Mouse (Mus musculus) lung, embryonic 15.5 days (tissue): ENCODE measurements around the gene BC024978. TPM values are rescaled to one million over a fixed set of nuclear protein-coding genes. Genes with fewer than 3 reads are reported as not detected.
A peak's percentile ranks its signal among the peaks of the same experiment; 100 is the strongest.

Source experiments
- ATAC-seq: fragments of 200-750 bp; cut with Nextera tagmentation; 2 replicates; pipeline ENCODE4 v1.8.0; 2017; ENCODE audit warnings: moderate number of reproducible peaks, borderline replicate concordance; ENCODE audit not compliant: low FRiP score, low TSS enrichment; ENCODE audit errors: extremely low read depth
- H3K27ac ChIP-seq: fragments of 300-500 bp; sonication (generic); 2 replicates; pipeline ENCODE4 v1.5.1; 2015; ENCODE audit warnings: moderate library complexity, mild to moderate bottlenecking, inconsistent platforms
- H3K27me3 ChIP-seq: fragments of 300-500 bp; sonication (generic); 2 replicates; pipeline ENCODE4 v1.6.1; 2015; ENCODE audit warnings: inconsistent platforms
- H3K36me3 ChIP-seq: fragments of 300-500 bp; sonication (generic); 2 replicates; pipeline ENCODE4 v1.6.1; 2015; ENCODE audit warnings: inconsistent platforms
- H3K4me1 ChIP-seq: fragments of 300-500 bp; sonication (generic); 2 replicates; pipeline ENCODE4 v1.6.1; 2015; ENCODE audit warnings: inconsistent platforms
- H3K4me2 ChIP-seq: fragments of 300-500 bp; sonication (generic); 2 replicates; pipeline ENCODE4 v1.6.1; 2015; ENCODE audit warnings: inconsistent platforms, mild to moderate bottlenecking, moderate library complexity
- H3K4me3 ChIP-seq: fragments of 300-500 bp; sonication (generic); 2 replicates; pipeline ENCODE4 v1.5.1; 2015; ENCODE audit warnings: mild to moderate bottlenecking, inconsistent platforms
- H3K9ac ChIP-seq: fragments of 300-500 bp; sonication (generic); 2 replicates; pipeline ENCODE4 v1.6.1; 2015; ENCODE audit warnings: inconsistent platforms
- H3K9me3 ChIP-seq: fragments of 300-500 bp; sonication (generic); 2 replicates; pipeline ENCODE4 v1.6.1; 2016; ENCODE audit warnings: inconsistent platforms
- WGBS: fragments of 180-500 bp; shearing (Covaris S2); methylation state at CpG from one replicate; pipeline ENCODE4 v1.1.7; 2015; 5-methylcytosine and 5-hydroxymethylcytosine counted together
- polyA plus RNA-seq: library from polyadenylated mRNA; unstranded; fragments of >200 nt; fragmentation: Nextera tagmentation; extraction: Ambion mirVana; gene quantifications from 2 replicates; pipeline ENCODE4 v1.2.1, GENCODE M21; 2015

The BC024978 gene
- polyA plus RNA-seq, 1 experiment from 2014 or later, result 3.4 TPM

DNA sequence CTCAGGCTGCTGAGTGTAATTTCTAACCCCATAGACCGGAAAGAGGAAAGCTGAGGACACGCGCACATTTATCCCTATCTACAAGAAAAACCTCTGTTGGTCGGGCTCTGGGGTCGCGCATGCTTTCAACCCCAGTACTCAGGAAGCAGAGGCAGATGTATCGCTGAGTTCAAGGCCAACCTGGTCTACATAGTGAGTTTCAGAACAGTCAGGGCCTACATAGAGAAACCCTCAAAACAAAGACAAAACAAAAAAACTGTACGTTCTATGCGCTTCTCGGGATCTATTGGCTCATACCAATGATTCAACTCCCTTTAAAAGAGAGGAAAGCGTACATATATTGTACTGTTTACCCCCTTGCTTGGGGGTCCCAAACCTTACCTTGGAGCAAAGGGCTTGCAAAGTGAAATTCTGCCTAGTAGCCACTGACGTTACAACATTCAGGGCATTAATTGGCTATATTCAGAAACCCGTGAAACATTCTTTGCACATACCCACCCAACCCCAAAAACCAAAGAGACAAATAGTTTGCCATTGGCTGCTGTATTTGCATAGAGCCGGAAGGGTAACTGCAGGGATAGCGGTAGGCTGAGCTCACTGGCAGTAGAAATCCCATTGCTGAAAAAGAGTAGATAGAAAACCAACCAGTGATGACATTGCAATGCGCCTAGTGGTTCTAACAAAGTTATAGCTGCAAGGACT, 16.2 kb upstream of the BC024978 start:
- peak overlapping the region; percentile 82 for H3K4me3 ChIP-seq
- peak overlapping the region; percentile 98 for H3K27ac ChIP-seq
- H3K9me3 ChIP-seq, result no peaks in the 10 kb centered on the region
- 33% methylated on average over 16 of the region's 16 CpGs for WGBS
- ATAC-seq, result no peak
- peak overlapping the region; percentile 58 for H3K4me2 ChIP-seq
- peaks cover 25% of the 10 kb centered on the region for H3K4me1 ChIP-seq
- 0 out of 2 replicates have a peak overlapping the region, but pooled peaks have one; percentile 12 for H3K9ac ChIP-seq
- peaks cover 18% of the 10 kb centered on the region for H3K36me3 ChIP-seq
- no peaks in the 10 kb centered on the region for H3K27me3 ChIP-seq

DNA sequence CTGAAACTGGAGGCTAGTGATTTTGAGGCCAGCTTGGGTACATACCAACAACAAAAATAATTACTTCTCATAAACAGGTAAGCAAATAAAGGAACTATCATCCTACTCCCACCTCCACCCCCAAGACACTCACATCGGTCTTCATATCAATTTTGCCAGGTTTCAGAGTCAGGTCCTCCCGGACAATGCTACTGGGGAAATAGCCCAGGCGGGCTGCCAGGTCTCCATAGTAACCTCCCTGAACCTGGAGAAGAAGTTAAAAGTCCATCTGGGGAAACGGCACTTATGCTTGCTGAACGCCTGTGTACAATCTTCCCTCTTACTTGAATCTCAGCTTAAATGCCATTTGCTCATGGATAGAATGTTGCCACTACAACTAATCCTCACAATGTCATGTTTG, 15.5 kb upstream of the BC024978 start:
- H3K4me2 ChIP-seq, result peak overlapping the region; percentile 58
- H3K9me3 ChIP-seq, result no peaks in the 10 kb centered on the region
- H3K36me3 ChIP-seq, result peaks cover 18% of the 10 kb centered on the region
- no peak for ATAC-seq
- 43% methylated on average over 5 of the region's 5 CpGs for WGBS
- peak overlapping the region; percentile 98 for H3K27ac ChIP-seq
- H3K27me3 ChIP-seq, result no peaks in the 10 kb centered on the region
- H3K4me3 ChIP-seq, result peak overlapping the region; percentile 82
- H3K9ac ChIP-seq, result 0 out of 2 replicates have a peak overlapping the region, but pooled peaks have one; percentile 0
- H3K4me1 ChIP-seq, result peaks cover 25% of the 10 kb centered on the region

DNA sequence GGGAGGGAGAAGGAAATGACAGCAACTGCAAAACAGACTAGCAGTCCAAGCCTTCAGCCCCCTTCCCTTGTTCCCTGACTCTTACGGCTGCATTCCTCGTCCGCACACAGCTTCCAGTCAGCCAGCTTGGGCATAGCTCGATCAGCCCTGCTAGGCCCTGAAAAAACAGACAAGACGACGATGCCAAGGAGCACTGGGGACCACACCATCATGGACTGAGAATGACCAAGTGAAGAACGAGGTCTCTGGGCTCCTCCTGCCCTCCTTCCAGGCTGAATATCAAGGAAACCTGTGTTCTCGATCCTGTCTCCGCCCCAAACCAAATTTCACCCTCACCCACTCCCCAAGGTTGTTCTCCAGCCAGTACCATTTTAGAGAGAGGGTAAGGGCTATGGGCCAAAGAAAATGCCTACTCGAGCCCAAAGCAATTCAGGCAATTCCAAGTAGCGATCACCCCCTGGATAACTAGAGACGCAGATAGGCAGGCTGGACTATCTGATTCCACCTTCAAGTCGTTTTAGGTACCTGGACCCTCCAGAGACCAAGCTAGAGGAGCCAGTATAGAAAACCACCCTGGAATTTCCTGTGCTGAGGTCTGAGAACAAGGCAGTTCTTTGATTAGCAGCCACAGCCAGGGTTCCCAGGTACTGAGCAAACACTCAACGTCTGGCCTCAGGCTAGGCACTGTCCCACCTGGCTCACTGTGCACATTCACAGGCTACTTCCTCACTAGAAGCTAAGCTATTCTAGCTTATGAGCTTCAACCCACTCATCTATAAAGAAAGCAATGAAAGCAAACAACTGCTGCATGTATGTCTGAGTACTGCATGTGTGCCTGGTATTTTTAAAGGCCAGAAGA, 14.5 kb upstream of the BC024978 start, which contains the start of the genes Gm21983 and Mia:
Gene Gm21983 (minus strand): TSS at position 250 of the 859 bp plus-strand sequence.
Gene Mia (minus strand): TSS at position 321 of the 859 bp plus-strand sequence.
- Histone ChIP-seq H3K27me3 (no peaks in the 10 kb centered on the region), H3K4me3 (peak within 1 kb of the TSS; percentile 82), H3K9ac (peak within 1 kb of the TSS; percentile 35), H3K36me3 (peaks cover 26% of the 10 kb centered on the region), H3K4me2 (peak within 1 kb of the TSS; percentile 58), H3K27ac (peak within 1 kb of the TSS; percentile 98), H3K9me3 (no peaks in the 10 kb centered on the region), H3K4me1 (peaks cover 25% of the 10 kb centered on the region)
- ATAC-seq, result 0 out of 2 replicates have a peak, but pooled peaks have one; percentile 5
- 47% methylated on average over 14 of the region's 14 CpGs for WGBS

DNA sequence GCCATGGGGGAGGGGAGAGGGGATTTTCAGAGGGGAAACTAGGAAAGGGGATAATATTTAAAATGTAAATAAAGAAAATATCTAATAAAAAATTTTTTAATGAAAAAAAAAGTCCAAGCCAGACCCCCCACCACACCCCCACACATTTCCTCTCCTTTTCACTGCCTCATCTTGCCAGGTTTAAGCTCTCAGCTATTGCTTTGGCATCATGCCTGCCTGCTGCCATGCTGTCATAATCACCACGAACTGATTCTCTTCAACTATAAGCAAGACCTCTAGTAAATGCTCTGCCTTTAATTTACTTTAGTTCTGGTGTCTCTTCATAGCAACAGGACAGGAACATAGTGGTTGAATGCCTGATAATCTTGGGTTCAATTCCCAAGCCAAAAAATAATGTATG, 13.1 kb upstream of the BC024978 start:
- Histone ChIP-seq H3K4me3 (no peak overlapping the region), H3K27me3 (no peaks in the 10 kb centered on the region), H3K36me3 (peaks cover 40% of the 10 kb centered on the region), H3K27ac (peak overlapping the region; percentile 98), H3K4me1 (peaks cover 24% of the 10 kb centered on the region), H3K4me2 (no peak overlapping the region), H3K9ac (no peak overlapping the region), H3K9me3 (no peaks in the 10 kb centered on the region)
- ATAC-seq, result no peak
- WGBS, result 57% methylated on average over 1 of the region's 1 CpGs

DNA sequence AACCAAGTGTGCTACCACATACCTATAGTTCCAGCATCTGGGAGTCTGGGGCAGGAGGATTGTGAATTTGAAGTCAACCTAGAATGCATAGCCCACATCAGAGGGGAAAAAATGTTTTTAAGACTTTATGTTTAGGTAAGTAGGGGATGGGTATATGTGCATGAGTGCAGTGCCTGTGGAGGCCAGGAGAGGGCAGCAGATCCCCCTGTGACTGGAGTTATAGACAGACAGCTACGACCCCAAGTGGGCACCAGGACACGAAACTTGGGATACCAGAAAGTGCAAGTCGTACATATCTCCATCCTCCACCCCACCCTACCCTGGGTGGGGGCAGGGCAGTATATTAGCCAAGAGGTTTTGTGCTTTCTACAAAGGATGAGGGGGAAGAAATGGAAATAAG, 10.6 kb upstream of the BC024978 start:
- no peak overlapping the region for H3K4me2 ChIP-seq
- peaks cover 65% of the 10 kb centered on the region for H3K36me3 ChIP-seq
- no peak overlapping the region for H3K9ac ChIP-seq
- ATAC-seq, result no peak
- WGBS, result 68% methylated on average over 3 of the region's 3 CpGs
- H3K27ac ChIP-seq, result no peak overlapping the region
- no peaks in the 10 kb centered on the region for H3K27me3 ChIP-seq
- H3K4me3 ChIP-seq, result no peak overlapping the region
- peaks cover 10% of the 10 kb centered on the region; the same call in 1 of the 2 replicates for H3K4me1 ChIP-seq
- no peaks in the 10 kb centered on the region for H3K9me3 ChIP-seq

DNA sequence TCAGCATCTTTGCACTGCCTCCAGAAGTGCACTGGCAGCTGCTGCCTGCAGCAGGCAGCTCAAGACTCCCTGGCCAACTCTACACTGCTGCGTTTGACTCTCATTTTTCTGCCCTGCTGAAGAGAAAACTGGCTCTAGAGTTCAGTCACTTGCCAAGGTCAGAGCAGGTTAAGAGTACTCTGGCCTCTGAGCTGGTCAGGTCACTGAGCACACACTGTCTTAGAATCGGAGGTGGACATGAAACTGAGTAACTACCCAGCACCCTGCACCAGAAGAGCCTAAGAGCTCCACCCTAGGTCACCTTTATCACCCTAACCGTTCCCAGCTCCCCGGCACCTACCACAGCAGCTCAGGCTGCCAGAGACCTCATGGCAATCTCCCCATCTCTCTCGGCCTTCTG, 9.6 kb upstream of the BC024978 start:
- H3K4me3 ChIP-seq, result no peak overlapping the region
- H3K4me1 ChIP-seq, result 0 out of 2 replicates have a peak, but pooled peaks cover 1% of the 10 kb centered on the region
- peaks cover 75% of the 10 kb centered on the region for H3K36me3 ChIP-seq
- no peak overlapping the region for H3K4me2 ChIP-seq
- 91% methylated on average over 5 of the region's 5 CpGs for WGBS
- H3K27ac ChIP-seq, result no peak overlapping the region
- H3K27me3 ChIP-seq, result no peaks in the 10 kb centered on the region
- no peaks in the 10 kb centered on the region for H3K9me3 ChIP-seq
- H3K9ac ChIP-seq, result no peak overlapping the region
- ATAC-seq, result no peak

DNA sequence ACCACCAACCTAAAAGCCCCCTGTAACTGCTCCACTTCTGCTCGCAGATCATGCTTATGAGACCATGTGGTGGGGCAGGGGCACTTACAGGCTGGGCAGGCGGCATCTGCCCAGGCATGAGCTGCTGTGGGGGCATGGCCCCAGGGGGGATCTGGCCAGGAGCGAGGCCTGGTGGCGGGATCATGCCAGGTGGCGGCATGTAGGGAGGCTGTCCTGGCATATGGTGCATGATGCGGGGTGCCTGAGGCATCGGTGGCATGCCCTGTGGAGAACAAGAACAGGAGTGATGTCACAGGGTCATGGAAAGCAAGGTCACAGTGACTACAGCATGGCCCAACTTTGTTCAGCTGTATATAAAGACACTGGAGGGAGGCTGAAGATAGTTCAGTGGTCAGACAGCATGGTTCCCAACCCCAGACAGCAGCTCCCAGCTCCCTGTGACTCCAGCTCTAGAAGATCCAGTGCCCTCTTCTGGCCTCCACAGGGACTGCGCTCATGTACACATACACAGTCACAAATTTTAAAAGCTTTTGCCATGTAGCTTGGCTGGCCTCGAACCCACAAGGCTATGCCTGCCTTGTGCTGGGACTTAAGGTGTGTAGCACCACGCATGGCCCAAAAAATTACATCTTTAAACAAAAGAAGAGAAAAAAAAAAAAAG, 6.2 kb upstream of the BC024978 start:
- no peak overlapping the region for H3K4me2 ChIP-seq
- peaks cover 96% of the 10 kb centered on the region for H3K36me3 ChIP-seq
- peaks cover 7% of the 10 kb centered on the region for H3K4me1 ChIP-seq
- no peak overlapping the region for H3K9ac ChIP-seq
- no peak overlapping the region for H3K4me3 ChIP-seq
- WGBS, result 93% methylated on average over 10 of the region's 10 CpGs
- H3K27me3 ChIP-seq, result no peaks in the 10 kb centered on the region
- H3K27ac ChIP-seq, result no peak overlapping the region
- H3K9me3 ChIP-seq, result no peaks in the 10 kb centered on the region
- ATAC-seq, result no peak

DNA sequence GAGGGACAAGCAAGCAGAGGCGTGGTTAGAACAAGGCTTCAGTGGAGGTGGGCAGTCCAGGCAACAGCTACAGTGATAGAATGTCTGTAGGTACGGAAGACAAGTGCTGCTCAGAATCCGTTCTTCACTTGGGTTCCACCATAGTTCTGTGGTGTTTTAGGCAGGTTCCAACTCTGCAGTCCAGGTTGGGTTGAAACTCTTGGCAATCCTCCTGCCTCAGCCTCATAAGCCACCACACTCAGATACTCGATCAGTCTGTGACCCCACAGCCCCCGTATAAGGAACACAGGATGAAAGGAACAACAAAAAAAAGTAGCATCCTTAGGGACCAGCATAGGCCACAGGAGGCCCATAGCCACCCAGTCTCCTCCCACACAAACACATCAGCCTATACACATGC, 3.1 kb upstream of the BC024978 start:
- ATAC-seq, result no peak
- H3K36me3 ChIP-seq, result peaks cover 66% of the 10 kb centered on the region
- H3K9me3 ChIP-seq, result no peaks in the 10 kb centered on the region
- 89% methylated on average over 5 of the region's 5 CpGs for WGBS
- no peak overlapping the region for H3K27ac ChIP-seq
- H3K4me1 ChIP-seq, result peaks cover 16% of the 10 kb centered on the region
- H3K4me2 ChIP-seq, result no peak overlapping the region
- H3K9ac ChIP-seq, result no peak overlapping the region
- no peak overlapping the region for H3K4me3 ChIP-seq
- H3K27me3 ChIP-seq, result no peaks in the 10 kb centered on the region

DNA sequence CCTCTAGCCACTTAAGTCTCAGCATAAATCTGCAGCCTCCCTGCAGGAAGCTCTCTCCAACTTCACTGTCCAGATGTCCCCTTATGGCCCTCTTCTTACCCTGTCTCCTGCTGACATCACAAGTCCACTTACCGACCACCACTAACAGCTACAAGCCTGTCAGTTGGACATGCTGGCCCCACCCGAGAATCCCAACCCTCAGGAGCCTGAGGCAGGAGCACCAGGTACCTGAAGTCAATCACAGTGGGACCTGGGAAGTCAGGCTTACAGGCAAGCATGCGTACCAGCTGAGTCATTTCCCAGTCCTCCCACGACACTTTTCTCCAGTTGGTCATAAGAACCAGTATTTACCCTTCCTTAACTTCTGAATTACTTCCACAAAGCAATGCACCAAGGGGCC, 1.9 kb upstream of the BC024978 start:
- H3K9me3 ChIP-seq, result no peaks in the 10 kb centered on the region
- no peaks in the 10 kb centered on the region for H3K27me3 ChIP-seq
- peaks cover 16% of the 10 kb centered on the region for H3K4me1 ChIP-seq
- peak overlapping the region; percentile 4; the same call in 1 of the 2 replicates for H3K4me3 ChIP-seq
- H3K27ac ChIP-seq, result no peak overlapping the region
- ATAC-seq, result no peak
- WGBS, result 65% methylated on average over 4 of the region's 4 CpGs
- H3K36me3 ChIP-seq, result peaks cover 53% of the 10 kb centered on the region
- no peak overlapping the region; the same call in 1 of the 2 replicates for H3K4me2 ChIP-seq
- peak overlapping the region; percentile 20 for H3K9ac ChIP-seq

DNA sequence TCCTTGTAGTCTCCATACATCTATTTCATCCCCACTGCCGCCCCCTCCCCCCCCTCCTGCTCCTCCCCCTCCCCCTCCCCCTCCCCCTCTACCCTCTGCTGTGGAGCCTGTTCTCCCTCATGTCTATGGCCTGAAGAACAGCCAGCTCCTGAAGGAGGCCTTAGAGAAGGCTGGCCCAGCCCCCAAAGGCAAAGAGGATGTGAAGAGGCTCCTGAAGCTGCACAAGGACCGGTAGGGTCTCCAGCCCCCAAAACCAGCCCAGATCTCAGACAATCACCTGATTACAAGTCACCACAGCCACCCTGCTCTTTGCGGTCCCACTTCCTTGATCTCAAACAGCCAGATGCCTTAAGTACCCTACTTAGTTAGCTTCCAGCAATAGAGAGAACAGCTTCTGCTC, 1.6 kb downstream of the BC024978 start:
- whole genome bisulfite sequencing, result 80% methylated on average over 3 of the region's 3 CpGs
- ATAC-seq, result no peak
- no peak overlapping the region for H3K4me3 ChIP-seq
- no peak overlapping the region for H3K27ac ChIP-seq
- peaks cover 20% of the 10 kb centered on the region for H3K36me3 ChIP-seq
- H3K4me1 ChIP-seq, result peaks cover 16% of the 10 kb centered on the region
- no peak overlapping the region for H3K9ac ChIP-seq
- H3K4me2 ChIP-seq, result no peak overlapping the region
- no peaks in the 10 kb centered on the region for H3K27me3 ChIP-seq
- no peaks in the 10 kb centered on the region for H3K9me3 ChIP-seq

DNA sequence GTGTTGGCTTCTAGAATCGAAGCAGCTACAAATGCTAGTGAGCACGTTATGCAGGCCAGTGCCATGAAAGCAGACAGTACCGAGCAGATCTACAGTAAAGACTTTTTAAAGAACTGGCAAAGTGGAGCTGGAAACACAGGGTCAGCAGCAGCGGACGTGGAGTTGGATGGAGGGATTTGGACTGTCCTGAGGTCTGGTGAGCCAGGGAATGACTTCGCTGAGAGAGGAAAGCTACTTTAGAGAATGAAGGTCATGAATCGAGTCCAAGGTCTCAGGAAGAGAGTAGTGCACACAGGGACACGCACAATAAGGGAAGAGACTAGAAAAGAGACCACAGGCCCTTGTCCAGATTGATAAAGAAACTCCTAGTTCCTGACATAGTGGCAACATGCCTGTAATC, 2.1 kb downstream of the BC024978 start:
- H3K9me3 ChIP-seq, result no peaks in the 10 kb centered on the region
- 90% methylated on average over 8 of the region's 8 CpGs for WGBS
- H3K9ac ChIP-seq, result no peak overlapping the region
- H3K27ac ChIP-seq, result no peak overlapping the region
- H3K27me3 ChIP-seq, result no peaks in the 10 kb centered on the region
- H3K36me3 ChIP-seq, result peaks cover 20% of the 10 kb centered on the region
- no peak overlapping the region for H3K4me3 ChIP-seq
- peaks cover 16% of the 10 kb centered on the region for H3K4me1 ChIP-seq
- ATAC-seq, result no peak
- no peak overlapping the region for H3K4me2 ChIP-seq
